Mouse (Mus musculus) spleen, embryonic (tissue): ENCODE data around the gene Clec5a.
"Not testable (repeated sequence)": the region's sequence is repeated elsewhere in the genome, so short reads cannot be mapped to it uniquely, and the experiment has no call there.

Experiments
- CTCF ChIA-PET: fragments of 350-600 bp; sonication (Branson Sonifier 250); formaldehyde crosslinking; loops from one replicate; lab custom pipeline; 2022; lab: Charles Lee

Clec5a gene

DNA sequence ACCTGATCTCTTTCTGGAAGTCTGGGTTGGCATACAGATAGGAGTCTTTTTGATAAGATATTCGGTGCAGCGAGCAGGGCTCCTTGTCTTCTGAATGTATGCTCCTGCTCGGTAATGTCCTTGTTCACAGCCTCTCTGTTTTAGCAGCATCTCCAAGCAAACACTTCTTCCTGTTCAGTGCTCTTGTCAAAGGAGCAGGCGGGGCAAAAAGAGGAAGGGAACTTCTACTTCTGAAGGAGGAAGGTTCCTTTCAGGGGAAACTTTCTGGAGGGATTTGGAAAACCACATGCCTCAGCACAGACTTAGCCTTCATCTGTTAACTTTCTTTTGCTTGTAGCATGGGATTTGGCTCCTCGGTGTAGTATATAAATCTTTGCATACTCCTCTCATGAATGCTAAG is at the start of gene Clec5a:
Gene Clec5a (minus strand): TSS at position 177 of the 400 bp plus-strand sequence.
- CTCF ChIA-PET, result no interaction called here

DNA sequence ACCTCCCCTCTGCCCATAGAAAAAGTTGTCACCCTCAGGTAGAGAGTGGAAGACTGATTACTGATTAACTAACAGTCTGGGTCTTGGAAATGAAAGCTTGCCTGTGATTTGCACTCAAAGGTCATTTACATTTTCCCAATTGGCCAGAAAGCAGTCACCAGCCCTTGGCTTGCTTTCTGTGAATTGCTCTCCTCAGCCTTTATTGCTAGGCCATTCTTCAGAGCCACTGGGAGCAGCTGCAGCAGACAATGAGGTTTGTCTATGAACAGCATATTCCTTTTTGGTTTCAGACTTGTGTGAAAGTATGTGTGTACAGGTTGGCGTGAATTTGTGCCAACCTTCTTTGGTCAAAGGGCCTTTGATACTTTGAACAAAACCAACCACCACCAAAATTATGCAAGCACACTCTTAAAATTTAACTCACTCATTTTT is 49.0 kb upstream of the Clec5a start:
- CTCF ChIA-PET, result no interaction called here

DNA sequence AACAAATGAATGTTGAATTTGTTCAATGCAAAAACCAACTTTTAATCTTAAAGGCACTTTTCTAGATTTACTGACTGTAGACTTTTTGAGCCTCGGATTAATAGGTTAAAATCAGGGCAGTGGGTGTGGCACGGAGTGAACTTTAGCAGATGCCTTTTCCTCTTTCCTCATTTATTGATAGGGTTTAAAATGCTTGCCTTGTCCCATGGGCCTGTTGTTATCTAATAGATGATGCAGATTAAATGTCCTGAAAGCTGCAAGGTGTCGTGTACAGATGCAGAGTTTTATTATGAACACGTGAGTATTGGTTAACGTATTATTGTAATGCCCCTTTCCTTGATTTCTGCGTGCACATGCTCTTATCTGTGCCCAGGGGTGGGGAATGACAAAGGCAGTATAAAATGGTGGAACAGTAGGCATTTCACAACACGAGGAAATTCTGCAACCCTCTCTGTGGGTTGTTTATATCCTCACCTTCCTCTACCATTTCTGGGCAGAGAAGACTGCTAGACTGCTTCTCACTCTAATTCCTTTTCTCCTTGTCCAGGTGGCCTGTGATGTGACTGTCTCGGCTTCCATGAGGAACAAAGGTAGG is 42.9 kb upstream of the Clec5a start, which contains the start of gene Mgam:
Gene Mgam (plus strand): TSS at position 426 of the 595 bp plus-strand sequence.
- CTCF ChIA-PET, result no interaction called here

- CTCF ChIA-PET, result no interaction called here
Observed at GRCm38 (mm10) chr6:40626111-40626510, 40.5 kb upstream of the Clec5a start.

DNA sequence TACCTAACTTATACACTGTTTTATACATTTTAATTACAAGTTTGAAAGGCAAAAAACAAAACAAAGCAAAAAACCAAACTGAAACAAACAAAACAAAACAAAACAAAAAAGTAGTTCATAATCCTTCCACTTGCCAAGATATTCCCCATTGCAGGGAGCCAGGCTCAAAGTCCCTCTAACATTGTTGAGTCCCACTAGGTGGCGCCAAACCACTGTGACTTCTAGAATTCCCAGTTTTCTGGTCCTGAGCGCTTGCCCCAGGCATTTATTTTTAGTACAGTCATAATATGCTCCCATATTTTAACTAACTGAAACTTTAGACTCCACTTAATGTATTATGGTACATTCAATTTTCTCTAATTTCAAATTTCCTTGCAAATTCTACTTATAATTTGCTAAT is 32.3 kb upstream of the Clec5a start:
- CTCF ChIA-PET, result no interaction called here

DNA sequence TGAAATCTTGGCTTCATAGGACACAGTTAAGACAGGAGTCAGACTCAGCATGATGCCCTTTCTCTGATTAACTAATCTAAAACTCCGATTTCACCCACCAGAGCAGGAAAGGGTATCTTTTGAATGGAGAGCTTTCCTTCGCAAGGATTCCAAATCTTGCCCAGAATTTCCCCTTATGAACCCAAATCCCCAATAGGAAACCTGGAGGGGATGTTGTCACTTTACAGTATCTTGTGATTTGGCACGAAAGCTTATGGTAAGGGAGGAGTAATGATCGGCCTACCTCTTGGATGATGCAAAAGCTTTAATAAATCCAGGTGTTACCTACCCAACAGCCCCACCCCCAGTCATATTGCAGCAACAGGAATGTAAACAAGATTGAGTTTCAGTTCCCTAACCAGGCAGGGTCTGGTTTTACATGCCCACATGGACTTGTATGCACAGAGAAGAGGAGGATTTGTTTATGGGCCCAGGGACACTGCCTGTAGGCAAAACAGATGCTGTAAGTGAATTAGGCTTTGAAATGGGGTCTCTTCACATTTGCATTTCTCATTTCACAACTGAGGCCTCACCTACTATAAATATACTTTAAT is 27.7 kb upstream of the Clec5a start, which contains the start of gene Tas2r138:
Gene Tas2r138 (minus strand): TSS at position 51 of the 593 bp plus-strand sequence.
- CTCF ChIA-PET, result no interaction called here

DNA sequence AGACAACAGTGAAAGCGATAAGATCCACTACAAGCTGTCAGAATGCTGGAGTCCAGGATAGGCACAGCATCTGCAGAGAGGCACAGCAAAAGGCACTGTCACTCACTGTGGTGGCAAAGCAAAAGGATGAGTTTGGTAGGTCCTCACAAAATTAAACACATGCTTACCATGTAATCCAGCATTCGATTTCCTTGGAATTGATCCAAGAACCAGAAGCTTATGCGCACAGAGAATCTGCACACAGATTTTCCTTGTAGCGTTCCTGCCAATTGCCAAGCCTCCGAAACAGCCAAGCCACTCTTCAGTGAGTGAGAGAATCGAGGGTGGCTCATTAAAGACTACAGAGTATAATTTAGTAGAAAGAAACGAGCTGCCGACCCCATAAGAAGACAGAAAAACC is 24.6 kb upstream of the Clec5a start:
- CTCF ChIA-PET, result no interaction called here

- CTCF ChIA-PET, result no interaction called here
Observed at GRCm38 (mm10) chr6:40607431-40607830, 21.8 kb upstream of the Clec5a start.

GRCm38 (mm10) chr6:40598546-40598945 is 12.9 kb upstream of the Clec5a start:
- CTCF ChIA-PET, result not testable (repeated sequence)

DNA sequence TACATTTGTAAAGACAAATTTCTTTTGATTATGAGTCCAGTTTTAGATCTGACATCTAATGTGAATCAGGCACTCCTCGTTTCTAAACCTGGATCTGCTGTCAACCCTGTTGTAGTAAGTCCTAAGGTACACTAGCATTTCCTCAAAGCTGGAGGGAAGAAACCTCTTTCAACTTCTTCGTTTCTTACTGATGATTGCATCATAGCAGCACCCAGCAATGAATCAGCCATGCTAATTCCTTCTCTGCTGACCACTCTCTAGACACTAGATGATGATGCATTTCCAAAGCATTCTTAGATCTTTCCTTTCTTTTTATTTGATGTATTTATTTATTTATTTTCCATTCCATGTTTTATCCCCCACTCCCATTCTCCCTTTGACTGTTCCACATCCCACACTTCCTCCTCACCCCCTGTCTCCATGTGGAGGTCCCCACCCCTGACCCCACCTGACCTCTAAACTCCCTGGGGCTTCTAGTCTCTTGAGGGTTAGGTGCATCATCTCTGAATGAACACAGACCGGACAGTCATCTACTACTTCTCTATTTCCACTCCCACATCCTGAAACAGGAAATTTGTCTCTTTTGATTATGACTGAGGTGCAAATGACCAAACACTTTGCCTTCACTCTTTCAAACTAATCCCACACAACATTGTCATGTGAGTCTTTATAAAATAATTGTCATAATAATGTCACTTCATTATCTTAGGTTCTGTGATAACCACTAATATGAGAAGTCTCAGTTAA is 9.4 kb upstream of the Clec5a start:
- CTCF ChIA-PET, result no interaction called here

- CTCF ChIA-PET, result no interaction called here
Observed at GRCm38 (mm10) chr6:40588346-40588745, 2.7 kb upstream of the Clec5a start.

- CTCF ChIA-PET, result no interaction called here
Observed at GRCm38 (mm10) chr6:40584336-40584735, 1.3 kb downstream of the Clec5a start.

DNA sequence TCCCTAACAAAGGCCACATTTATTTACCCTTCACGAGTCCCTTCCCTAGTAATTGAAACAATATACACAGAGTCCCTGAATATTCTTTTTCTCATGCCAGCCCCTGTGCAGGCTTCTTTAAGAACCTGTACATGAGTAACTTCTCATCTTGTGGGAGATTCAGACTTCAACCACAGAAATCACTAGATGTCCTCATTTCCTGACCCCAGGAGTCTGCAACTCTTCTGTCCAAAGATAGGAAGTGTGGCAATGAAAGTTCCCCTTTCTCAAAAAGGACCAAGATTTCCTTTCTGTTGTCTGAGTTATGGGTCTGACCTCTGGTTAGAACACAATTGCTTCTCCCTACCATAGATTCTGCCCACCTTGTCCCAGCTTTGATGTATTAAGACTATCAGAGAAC is 9.3 kb downstream of the Clec5a start:
- CTCF ChIA-PET, result no interaction called here

DNA sequence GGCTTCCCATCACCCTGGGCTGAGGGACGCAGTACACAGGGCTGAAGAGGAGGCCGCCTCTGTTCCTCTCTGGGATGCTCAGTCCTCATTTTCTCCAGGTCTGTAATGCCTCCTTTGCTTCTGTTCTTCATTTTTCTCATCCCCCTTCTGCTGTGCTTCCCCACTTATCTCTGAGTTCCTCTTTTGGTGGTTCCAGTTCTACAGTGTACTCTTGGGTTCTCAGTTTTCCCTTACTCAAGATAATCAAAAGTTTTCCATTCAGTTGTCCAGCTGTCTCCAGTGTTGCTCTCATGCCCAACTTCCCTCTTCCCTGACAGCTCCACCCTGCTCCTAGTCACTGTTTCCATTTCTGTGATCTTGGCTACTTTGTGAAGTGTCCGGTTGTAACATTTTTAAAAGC is 12.0 kb downstream of the Clec5a start:
- CTCF ChIA-PET, result no interaction called here

DNA sequence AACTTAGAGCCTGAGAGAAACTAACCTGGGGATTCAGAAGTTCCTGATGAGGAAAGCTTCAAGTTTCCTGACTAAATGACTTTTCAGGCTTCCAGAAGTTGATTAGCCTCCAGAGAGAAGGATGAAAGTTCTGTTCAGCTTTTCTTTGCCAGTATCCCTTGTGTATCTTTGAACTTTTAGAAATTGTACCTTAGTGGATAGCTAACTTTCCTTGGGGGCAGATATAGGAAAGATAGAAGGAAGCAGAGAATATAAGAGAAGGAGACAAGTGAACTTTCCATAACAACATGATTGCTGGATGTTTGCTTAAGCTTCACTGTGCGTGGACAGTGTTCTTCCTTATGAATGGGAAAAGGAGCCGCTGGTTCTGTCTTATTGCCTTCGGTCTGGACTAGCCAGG is 16.4 kb downstream of the Clec5a start, which contains the start of gene Olfr460:
Gene Olfr460 (plus strand): TSS at position 301 of the 400 bp plus-strand sequence.
- CTCF ChIA-PET, result no interaction called here

- CTCF ChIA-PET, result no interaction called here
Observed at GRCm38 (mm10) chr6:40554950-40555349, 30.7 kb downstream of the Clec5a start, which contains the start of gene Olfr461. Gene Olfr461, minus strand, starts transcription at chr6:40555050.

GRCm38 (mm10) chr6:40544690-40545089 is 40.9 kb downstream of the Clec5a start:
- CTCF ChIA-PET, result no interaction called here
